Mouse (Mus musculus) heart, embryonic 10.5 days (tissue): ENCODE results near the gene Galp. TPM values are rescaled to one million over a fixed set of nuclear protein-coding genes. Genes with fewer than 3 reads are reported as not detected.
"Not testable (repeated sequence)": the region's sequence is repeated elsewhere in the genome, so short reads cannot be mapped to it uniquely, and the experiment has no call there.

Experiments used
- DNase-seq: peaks from one replicate; pipeline ENCODE4 v3.0.0-alpha.2; 2017; ENCODE audit warnings: low spot score
- H3K27ac ChIP-seq: fragments of 300-500 bp; sonication (generic); 2 replicates; pipeline ENCODE4 v1.5.1; 2016; ENCODE audit warnings: mild to moderate bottlenecking
- H3K27me3 ChIP-seq: fragments of 300-500 bp; sonication (generic); 2 replicates; pipeline ENCODE4 v1.6.1; 2016; ENCODE audit warnings: mild to moderate bottlenecking; ENCODE audit not compliant: poor library complexity, insufficient read depth, severe bottlenecking
- H3K36me3 ChIP-seq: fragments of 300-500 bp; sonication (generic); 2 replicates; pipeline ENCODE4 v1.6.1; 2016; ENCODE audit warnings: mild to moderate bottlenecking, moderate library complexity
- H3K4me1 ChIP-seq: fragments of 300-500 bp; sonication (generic); 2 replicates; pipeline ENCODE4 v1.6.1; 2016; ENCODE audit warnings: mild to moderate bottlenecking
- H3K4me3 ChIP-seq: fragments of 300-500 bp; sonication (generic); 2 replicates; pipeline ENCODE4 v1.5.1; 2016; ENCODE audit warnings: mild to moderate bottlenecking, moderate library complexity
- H3K9me3 ChIP-seq: fragments of 300-500 bp; sonication (generic); 2 replicates; pipeline ENCODE4 v1.6.1; 2016; ENCODE audit warnings: mild to moderate bottlenecking, moderate library complexity
- WGBS: fragments of 180-500 bp; shearing (Covaris S2); methylation state at CpG from one replicate; pipeline ENCODE4 v1.1.7; 2016; 5-methylcytosine and 5-hydroxymethylcytosine counted together
- polyA plus RNA-seq: library from polyadenylated mRNA; unstranded; fragments of >200 nt; fragmentation: Nextera tagmentation; extraction: Ambion mirVana; gene quantifications from 2 replicates; pipeline ENCODE4 v1.2.1, GENCODE M21; 2016

The Galp gene
- polyA plus RNA-seq, 1 experiment from 2014 or later, result not detected

GRCm38 (mm10) chr7:6164671-6165070 lies 32.2 kb upstream of the Galp start:
- Histone ChIP-seq H3K36me3 (no peaks in the 10 kb centered on the region), H3K4me1 (no peaks in the 10 kb centered on the region), H3K27ac (no peak overlapping the region), H3K27me3 (no peaks in the 10 kb centered on the region), H3K4me3 (no peak overlapping the region), H3K9me3 (no peaks in the 10 kb centered on the region)
- WGBS, result 52% methylated on average over 5 of the region's 5 CpGs
- DNase-seq, result no peak

GRCm38 (mm10) chr7:6169403-6169802 lies 27.5 kb upstream of the Galp start:
- DNase-seq, result no peak
- Histone ChIP-seq H3K27ac (no peak overlapping the region), H3K36me3 (0 out of 2 replicates have a peak, but pooled peaks cover 5% of the 10 kb centered on the region)

GRCm38 (mm10) chr7:6170391-6170790 lies 26.5 kb upstream of the Galp start:
- DNase-seq, result no peak
- H3K4me1 ChIP-seq, result peaks cover 13% of the 10 kb centered on the region; the same call in 1 of the 2 replicates
- H3K4me3 ChIP-seq, result no peak overlapping the region
- 78% methylated on average over 9 of the region's 9 CpGs for whole genome bisulfite sequencing
- H3K9me3 ChIP-seq, result no peaks in the 10 kb centered on the region
- H3K36me3 ChIP-seq, result 0 out of 2 replicates have a peak, but pooled peaks cover 5% of the 10 kb centered on the region
- no peaks in the 10 kb centered on the region for H3K27me3 ChIP-seq
- H3K27ac ChIP-seq, result no peak overlapping the region

More at GRCm38 (mm10) chr7:6169403-6169802, 27.5 kb upstream of the Galp start:
- Histone ChIP-seq H3K27me3 (no peaks in the 10 kb centered on the region), H3K9me3 (no peaks in the 10 kb centered on the region), H3K4me1 (peaks cover 9% of the 10 kb centered on the region; the same call in 1 of the 2 replicates), H3K4me3 (no peak overlapping the region)
- 64% methylated on average over 3 of the region's 3 CpGs for WGBS

GRCm38 (mm10) chr7:6170871-6171270 lies 26.0 kb upstream of the Galp start:
- peak overlapping the region; percentile 78 for H3K4me3 ChIP-seq
- WGBS, result 54% methylated on average over 6 of the region's 6 CpGs
- peak overlapping the region; percentile 91; the same call in 1 of the 2 replicates for H3K27ac ChIP-seq
- no peaks in the 10 kb centered on the region for H3K9me3 ChIP-seq
- no peak for DNase-seq
- H3K4me1 ChIP-seq, result peaks cover 13% of the 10 kb centered on the region; the same call in 1 of the 2 replicates
- H3K27me3 ChIP-seq, result no peaks in the 10 kb centered on the region
- 0 out of 2 replicates have a peak, but pooled peaks cover 5% of the 10 kb centered on the region for H3K36me3 ChIP-seq

GRCm38 (mm10) chr7:6171444-6172005 lies 25.4 kb upstream of the Galp start:
- peak overlapping the region; percentile 78 for H3K4me3 ChIP-seq
- no peaks in the 10 kb centered on the region for H3K9me3 ChIP-seq
- H3K27ac ChIP-seq, result peak overlapping the region; percentile 91
- peak; percentile 76 for DNase-seq
- 2% methylated on average over 24 of the region's 24 CpGs for WGBS
- peaks cover 13% of the 10 kb centered on the region; the same call in 1 of the 2 replicates for H3K4me1 ChIP-seq
- 0 out of 2 replicates have a peak, but pooled peaks cover 5% of the 10 kb centered on the region for H3K36me3 ChIP-seq
- no peaks in the 10 kb centered on the region for H3K27me3 ChIP-seq

GRCm38 (mm10) chr7:6172006-6172649 lies 24.8 kb upstream of the Galp start, which contains the start of gene Zfp444:
Gene Zfp444, plus strand, starts transcription at chr7:6172226.
- H3K27me3 ChIP-seq, result no peaks in the 10 kb centered on the region
- H3K9me3 ChIP-seq, result no peaks in the 10 kb centered on the region
- peak within 1 kb of the TSS; percentile 91 for H3K27ac ChIP-seq
- peak within 1 kb of the TSS; percentile 78 for H3K4me3 ChIP-seq
- WGBS, result under 1% methylated on average over 37 of the region's 37 CpGs
- H3K36me3 ChIP-seq, result 0 out of 2 replicates have a peak, but pooled peaks cover 5% of the 10 kb centered on the region
- peak; percentile 98 for DNase-seq
- H3K4me1 ChIP-seq, result peaks cover 13% of the 10 kb centered on the region; the same call in 1 of the 2 replicates

- Histone ChIP-seq H3K4me3 (peak overlapping the region; percentile 78), H3K4me1 (peaks cover 13% of the 10 kb centered on the region; the same call in 1 of the 2 replicates), H3K27me3 (no peaks in the 10 kb centered on the region), H3K9me3 (no peaks in the 10 kb centered on the region), H3K36me3 (0 out of 2 replicates have a peak, but pooled peaks cover 5% of the 10 kb centered on the region), H3K27ac (peak overlapping the region; percentile 91)
- no peak for DNase-seq
- WGBS, result under 1% methylated on average over 28 of the region's 28 CpGs
Measured at GRCm38 (mm10) chr7:6172674-6173244, 24.1 kb upstream of the Galp start.

- H3K27ac ChIP-seq, result no peak overlapping the region
- no peak for DNase-seq
- H3K4me1 ChIP-seq, result peaks cover 13% of the 10 kb centered on the region; the same call in 1 of the 2 replicates
- no peak overlapping the region for H3K4me3 ChIP-seq
- H3K9me3 ChIP-seq, result no peaks in the 10 kb centered on the region
- H3K27me3 ChIP-seq, result no peaks in the 10 kb centered on the region
- H3K36me3 ChIP-seq, result peaks cover 7% of the 10 kb centered on the region; the same call in 1 of the 2 replicates
- 89% methylated on average over 8 of the region's 8 CpGs for WGBS
Measured at GRCm38 (mm10) chr7:6173872-6174271, 23.0 kb upstream of the Galp start.

GRCm38 (mm10) chr7:6174365-6174987 lies 22.4 kb upstream of the Galp start:
- Histone ChIP-seq H3K4me1 (peaks cover 13% of the 10 kb centered on the region; the same call in 1 of the 2 replicates), H3K36me3 (peaks cover 11% of the 10 kb centered on the region; the same call in 1 of the 2 replicates)
- WGBS, result 83% methylated on average over 9 of the region's 9 CpGs

GRCm38 (mm10) chr7:6179013-6179412 lies 17.9 kb upstream of the Galp start:
- Histone ChIP-seq H3K27ac (no peak overlapping the region), H3K9me3 (no peaks in the 10 kb centered on the region), H3K4me1 (peaks cover 4% of the 10 kb centered on the region; the same call in 1 of the 2 replicates), H3K36me3 (peaks cover 17% of the 10 kb centered on the region), H3K4me3 (no peak overlapping the region), H3K27me3 (no peaks in the 10 kb centered on the region)
- DNase-seq, result no peak

More at GRCm38 (mm10) chr7:6174365-6174987, 22.4 kb upstream of the Galp start:
- not testable (repeated sequence) for DNase-seq, H3K27me3 ChIP-seq, H3K4me3 ChIP-seq, H3K9me3 ChIP-seq, H3K27ac ChIP-seq

GRCm38 (mm10) chr7:6182882-6183281 lies 14.0 kb upstream of the Galp start:
- no peak for DNase-seq
- H3K36me3 ChIP-seq, result peaks cover 50% of the 10 kb centered on the region
- H3K4me1 ChIP-seq, result no peaks in the 10 kb centered on the region
- no peak overlapping the region for H3K4me3 ChIP-seq
- no peak overlapping the region for H3K27ac ChIP-seq
- H3K27me3 ChIP-seq, result no peaks in the 10 kb centered on the region
- H3K9me3 ChIP-seq, result no peaks in the 10 kb centered on the region

GRCm38 (mm10) chr7:6183802-6184201 lies 13.1 kb upstream of the Galp start:
- DNase-seq, result no peak
- Histone ChIP-seq H3K4me1 (no peaks in the 10 kb centered on the region), H3K27me3 (peaks cover 9% of the 10 kb centered on the region), H3K9me3 (no peaks in the 10 kb centered on the region), H3K4me3 (no peak overlapping the region), H3K27ac (no peak overlapping the region), H3K36me3 (peaks cover 58% of the 10 kb centered on the region)
- WGBS, result 89% methylated on average over 19 of the region's 19 CpGs
